Mouse (Mus musculus) myocyte (in vitro differentiated cells): ENCODE data around the gene Cyp2f2. TPM values are rescaled to one million over a fixed set of nuclear protein-coding genes. Genes with fewer than 3 reads are reported as not detected.

Experiments
- H3K27me3 ChIP-seq: one replicate; pipeline ENCODE4 v1.6.1; 2011; ENCODE audit not compliant: control insufficient read depth, insufficient read depth, insufficient read length
- H3K36me3 ChIP-seq: one replicate; pipeline ENCODE4 v1.6.1; 2011; ENCODE audit not compliant: control insufficient read depth, insufficient read depth
- H3K4me2 ChIP-seq: one replicate; pipeline ENCODE4 v1.6.1; 2011; ENCODE audit warnings: low read depth, control low read depth
- H3K4me3 ChIP-seq: one replicate; pipeline ENCODE4 v1.5.1; 2011; ENCODE audit warnings: mild to moderate bottlenecking, control low read depth, moderate library complexity
- H3K79me2 ChIP-seq: one replicate; pipeline ENCODE4 v1.6.1; 2011; ENCODE audit not compliant: control insufficient read depth, insufficient read depth
- H3ac ChIP-seq: one replicate; pipeline ENCODE4 v1.6.1; 2011; ENCODE audit not compliant: control insufficient read depth, insufficient read length
- CEBPB ChIP-seq: IDR thresholded peaks from 2 replicates; pipeline ENCODE4 v1.6.1; 2011; ENCODE audit warnings: mild to moderate bottlenecking, moderate library complexity; ENCODE audit not compliant: poor library complexity, insufficient read depth, severe bottlenecking
- E2F4 ChIP-seq: IDR thresholded peaks from one replicate; pipeline ENCODE4 v1.6.1; 2011; ENCODE audit warnings: mild to moderate bottlenecking, control low read depth, moderate library complexity; ENCODE audit not compliant: insufficient read depth
- MAX ChIP-seq: IDR thresholded peaks from one replicate; pipeline ENCODE4 v1.6.1; 2011; ENCODE audit warnings: low read depth, mild to moderate bottlenecking, control low read depth
- MYOD1 ChIP-seq, 3 experiments: IDR thresholded peaks; one replicate each; pipeline ENCODE4 v1.6.1; 2011; ENCODE audit warnings: control low read depth in 2 of 3, low read depth in 2 of 3, mild to moderate bottlenecking in 2 of 3, moderate library complexity in 1 of 3; ENCODE audit not compliant: insufficient read length in 2 of 3, control insufficient read depth in 1 of 3
- MYOG ChIP-seq, 3 experiments: IDR thresholded peaks; one replicate each; pipeline ENCODE4 v1.6.1; 2011; ENCODE audit warnings: control low read depth in 2 of 3, low read depth in 2 of 3, mild to moderate bottlenecking in 2 of 3; ENCODE audit not compliant: insufficient read length in 2 of 3, control insufficient read depth in 1 of 3, insufficient read depth in 1 of 3
- POLR2A ChIP-seq: IDR thresholded peaks from one replicate; pipeline ENCODE4 v1.6.1; 2011; ENCODE audit warnings: low read depth, mild to moderate bottlenecking, control low read depth, moderate library complexity; ENCODE audit not compliant: insufficient read length
- POLR2AphosphoS2 ChIP-seq: IDR thresholded peaks from one replicate; pipeline ENCODE4 v1.6.1; 2011; ENCODE audit warnings: low read depth, control low read depth; ENCODE audit not compliant: insufficient read length
- REST ChIP-seq: IDR thresholded peaks from one replicate; pipeline ENCODE4 v1.6.1; 2011; ENCODE audit warnings: mild to moderate bottlenecking, control low read depth, moderate library complexity; ENCODE audit not compliant: insufficient read depth, insufficient read length
- SRF ChIP-seq: IDR thresholded peaks from one replicate; pipeline ENCODE4 v1.6.1; 2011; ENCODE audit warnings: low read depth; ENCODE audit not compliant: control insufficient read depth, insufficient read length
- TCF12 ChIP-seq: IDR thresholded peaks from one replicate; pipeline ENCODE4 v1.6.1; 2011; ENCODE audit warnings: mild to moderate bottlenecking, control low read depth; ENCODE audit not compliant: poor library complexity, insufficient read depth, severe bottlenecking
- TCF3 ChIP-seq: IDR thresholded peaks from one replicate; pipeline ENCODE4 v1.6.1; 2011; ENCODE audit warnings: low read depth, control low read depth; ENCODE audit not compliant: insufficient read length
- USF1 ChIP-seq: IDR thresholded peaks from one replicate; pipeline ENCODE4 v1.6.1; 2011; ENCODE audit warnings: low read depth, mild to moderate bottlenecking, control low read depth, moderate library complexity
- polyA plus RNA-seq: library from polyadenylated mRNA; unstranded; fragments of >200 nt; fragmentation: generic; extraction: Trizol; gene quantifications from one replicate; pipeline ENCODE4 v1.2.1, GENCODE M21; 2012; ENCODE audit warnings: missing spikeins

The Cyp2f2 gene
- polyA plus RNA-seq, 1 experiment = 0.06 TPM

- Histone ChIP-seq H3K36me3 (peaks cover 5% of the 10 kb centered on the region), H3K79me2 (peaks cover 2% of the 10 kb centered on the region), H3ac (no peak overlapping the region), H3K27me3 (no peaks in the 10 kb centered on the region), H3K4me3 (no peak overlapping the region), H3K4me2 (no peak overlapping the region)
- TF ChIP-seq TCF3 (no peak), MYOG (IDR thresholded peaks at IDR 0.05; ENCODE audit: control insufficient read depth in 1 of 3, insufficient read depth in 1 of 3, insufficient read length in 2 of 3, low read depth in 2 of 3) (no peak)
These were observed 51.3 kb downstream of the Cyp2f2 start for GRCm38 (mm10) chr7:27170981-27171380.

- H3K27me3 ChIP-seq = no peaks in the 10 kb centered on the region
- no peak overlapping the region for H3K4me3 ChIP-seq
- no peak overlapping the region for H3ac ChIP-seq
- H3K36me3 ChIP-seq = peaks cover 5% of the 10 kb centered on the region
- TF ChIP-seq TCF12 (no peak), MAX (no peak), E2F4 (no peak), SRF (no peak), MYOD1 (IDR thresholded peaks at IDR 0.05; ENCODE audit: control insufficient read depth in 1 of 3, insufficient read length in 2 of 3, low read depth in 2 of 3) (no peak), CEBPB (no peak), POLR2A (no peak), MYOG (IDR thresholded peaks at IDR 0.05; ENCODE audit: control insufficient read depth in 1 of 3, insufficient read depth in 1 of 3, insufficient read length in 2 of 3, low read depth in 2 of 3) (no peak)
- peaks cover 7% of the 10 kb centered on the region for H3K79me2 ChIP-seq
- no peak overlapping the region for H3K4me2 ChIP-seq
These were observed 54.8 kb downstream of the Cyp2f2 start for GRCm38 (mm10) chr7:27174496-27174895.

GRCm38 (mm10) chr7:27174896-27175295 lies 55.2 kb downstream of the Cyp2f2 start:
- Histone ChIP-seq H3K36me3 (peaks cover 5% of the 10 kb centered on the region), H3ac (no peak overlapping the region)

GRCm38 (mm10) chr7:27177942-27178323 lies 58.2 kb downstream of the Cyp2f2 start:
- Histone ChIP-seq H3K4me2 (peak overlapping the region; percentile 82), H3ac (no peak overlapping the region), H3K79me2 (peaks cover 7% of the 10 kb centered on the region), H3K36me3 (peaks cover 5% of the 10 kb centered on the region), H3K4me3 (peak overlapping the region; percentile 42), H3K27me3 (no peaks in the 10 kb centered on the region)
- TF ChIP-seq POLR2A = no peak

More at GRCm38 (mm10) chr7:27174896-27175295, 55.2 kb downstream of the Cyp2f2 start:
- Histone ChIP-seq H3K79me2 (peaks cover 7% of the 10 kb centered on the region), H3K27me3 (no peaks in the 10 kb centered on the region), H3K4me3 (no peak overlapping the region), H3K4me2 (no peak overlapping the region)
- TF ChIP-seq POLR2A (no peak), CEBPB (no peak), POLR2AphosphoS2 (no peak), MYOD1 (IDR thresholded peaks at IDR 0.05; ENCODE audit: control insufficient read depth in 1 of 3, insufficient read length in 2 of 3, low read depth in 2 of 3) (no peak), E2F4 (no peak), TCF12 (no peak), MAX (no peak), TCF3 (no peak), SRF (no peak), REST (no peak), USF1 (no peak), MYOG (IDR thresholded peaks at IDR 0.05; ENCODE audit: control insufficient read depth in 1 of 3, insufficient read depth in 1 of 3, insufficient read length in 2 of 3, low read depth in 2 of 3) (no peak)

- peaks cover 5% of the 10 kb centered on the region for H3K36me3 ChIP-seq
These were observed 58.9 kb downstream of the Cyp2f2 start, which contains the start of gene Rab4b for GRCm38 (mm10) chr7:27178324-27179216. Rab4b (minus strand) TSS chr7:27178896.

More at GRCm38 (mm10) chr7:27178324-27179216, 58.9 kb downstream of the Cyp2f2 start, which contains the start of gene Rab4b:
- Histone ChIP-seq H3K79me2 (peaks cover 7% of the 10 kb centered on the region), H3K4me3 (peak within 1 kb of the TSS; percentile 42), H3K27me3 (no peaks in the 10 kb centered on the region), H3ac (peak within 1 kb of the TSS; percentile 7), H3K4me2 (peak within 1 kb of the TSS; percentile 82)
- TF ChIP-seq CEBPB (no peak), POLR2A (peak; percentile 41), SRF (peak; percentile 54)
